Mouse (Mus musculus) frontal cortex, adult (tissue): ENCODE results near the gene Klk1b3.
"Not testable (repeated sequence)": the region's sequence is repeated elsewhere in the genome, so short reads cannot be mapped to it uniquely, and the experiment has no call there.

ENCODE experiments used
- ATAC-seq: cut with Nextera tagmentation; 2 replicates; pipeline ENCODE4 v1.9.2; 2017; ENCODE audit warnings: mild to moderate bottlenecking, moderate library complexity, mixed read lengths; ENCODE audit not compliant: low TSS enrichment

Klk1b3 gene

GRCm38 (mm10) chr7:44197891-44198290 lies at the start of gene Klk1b3:
TSS of gene Klk1b3 (plus strand) at chr7:44198191.
- ATAC-seq: no peak

- no peak for ATAC-seq
Observed at GRCm38 (mm10) chr7:44179299-44180045, 18.5 kb upstream of the Klk1b3 start.

DNA sequence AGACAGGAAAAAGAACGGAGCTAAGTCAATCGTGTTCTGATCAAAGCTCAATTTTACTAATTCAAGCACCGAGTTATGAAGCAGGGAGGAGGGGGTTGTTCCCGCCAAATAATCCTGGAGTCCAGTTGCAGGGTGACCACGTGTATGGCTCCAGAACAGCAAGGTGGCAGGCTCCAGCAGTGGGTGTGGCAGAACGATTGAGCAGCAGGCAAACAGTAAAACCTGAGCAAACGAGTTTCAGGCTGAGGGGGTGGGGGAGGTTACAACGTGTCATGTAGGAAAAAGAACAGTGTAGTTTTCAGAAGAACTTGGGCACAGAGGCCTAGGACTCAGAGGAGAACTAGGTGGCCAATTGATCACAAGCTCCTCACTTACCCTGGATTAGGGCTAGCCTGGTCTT lies 11.5 kb upstream of the Klk1b3 start:
- ATAC-seq: not testable (repeated sequence)

- ATAC-seq: not testable (repeated sequence)
Observed at GRCm38 (mm10) chr7:44187936-44188335, 10.1 kb upstream of the Klk1b3 start, which contains the start of gene Klk1b24. TSS of gene Klk1b24 (plus strand) at chr7:44188236.

DNA sequence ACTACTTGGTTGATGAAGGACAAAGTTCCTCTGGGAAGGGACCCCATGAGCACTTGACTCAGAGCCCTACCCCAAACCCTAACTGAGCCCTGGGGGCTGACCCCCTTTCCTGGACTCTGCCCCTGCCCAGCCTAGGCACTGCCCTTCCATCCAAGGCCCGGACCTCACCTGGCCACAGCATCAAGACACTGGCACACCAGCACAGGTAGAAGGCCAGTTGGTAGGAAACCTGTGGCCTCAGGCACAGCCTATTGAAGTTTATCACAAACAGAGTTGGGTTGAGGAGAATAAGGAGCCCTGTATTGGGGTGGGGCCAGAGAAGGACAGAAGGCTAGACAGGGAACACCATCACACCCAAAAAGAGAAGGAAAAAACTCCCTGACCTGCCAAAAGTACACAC lies 4.5 kb upstream of the Klk1b3 start:
- not testable (repeated sequence) for ATAC-seq

DNA sequence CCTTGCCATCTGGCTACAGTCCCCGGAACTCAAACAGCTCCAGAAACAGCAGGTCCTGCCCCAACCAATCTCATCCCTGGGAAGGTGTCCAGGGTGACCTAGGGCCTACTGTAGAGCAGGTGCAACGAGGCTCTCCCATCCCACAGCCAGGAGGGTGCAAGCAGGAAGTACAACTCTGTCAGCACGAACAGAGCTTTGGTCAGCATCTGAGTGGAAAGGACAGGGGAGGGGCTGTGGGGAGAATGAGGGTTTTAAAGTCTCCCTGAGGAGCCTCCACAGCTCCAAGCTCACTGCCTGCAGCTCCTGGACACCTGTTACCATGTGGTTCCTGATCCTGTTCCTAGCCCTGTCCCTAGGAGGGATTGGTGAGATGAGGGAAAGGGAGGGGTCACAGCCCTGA lies 9.1 kb downstream of the Klk1b3 start, which contains the start of gene Klk1b4:
TSS of gene Klk1b4 (plus strand) at position 301 of the 400 bp plus-strand sequence.
- not testable (repeated sequence) for ATAC-seq

DNA sequence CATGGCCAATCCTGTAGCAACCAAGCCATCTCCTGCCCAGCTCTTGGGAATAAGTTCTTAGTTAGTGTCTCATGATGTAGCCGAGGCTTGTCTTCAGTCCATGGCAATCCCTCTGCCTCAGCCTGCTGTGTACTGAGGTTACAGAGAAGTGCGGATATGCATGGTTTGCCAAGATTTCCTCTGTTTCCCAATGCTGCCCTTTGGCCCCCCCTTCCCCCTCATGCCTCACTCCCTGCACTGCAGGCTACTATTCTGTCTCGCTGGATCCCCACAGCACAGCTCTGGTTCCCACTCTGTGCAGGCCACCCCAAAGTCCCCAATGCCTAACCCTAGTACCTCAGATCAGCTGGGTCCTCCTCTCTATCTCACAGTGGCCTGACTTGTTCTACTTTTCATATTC lies 10.3 kb downstream of the Klk1b3 start:
- no peak for ATAC-seq

GRCm38 (mm10) chr7:44215645-44216044 lies 17.7 kb downstream of the Klk1b3 start, which contains the start of gene Klk1b5:
TSS of gene Klk1b5 (plus strand) at chr7:44215945.
- no peak for ATAC-seq

DNA sequence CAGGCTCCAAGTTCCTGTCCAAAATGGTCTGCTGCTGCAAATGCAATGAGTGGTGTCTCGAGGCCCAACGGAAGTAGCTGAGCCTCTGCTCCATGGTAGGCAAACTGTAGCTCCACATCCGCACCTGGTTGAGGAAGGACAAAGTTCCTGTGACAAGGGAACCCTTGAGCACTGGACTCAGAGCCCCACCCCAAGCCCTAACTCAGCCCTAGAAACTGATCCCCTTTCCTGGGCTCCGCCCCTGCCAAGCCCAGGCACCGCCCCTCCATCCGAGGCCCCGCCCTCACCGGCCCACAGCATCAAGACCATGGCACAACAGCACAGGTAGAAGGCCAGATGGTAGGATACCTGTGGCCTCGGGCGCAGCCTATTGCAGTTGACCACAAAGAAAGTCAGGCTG lies 23.6 kb downstream of the Klk1b3 start:
- ATAC-seq: not testable (repeated sequence)

DNA sequence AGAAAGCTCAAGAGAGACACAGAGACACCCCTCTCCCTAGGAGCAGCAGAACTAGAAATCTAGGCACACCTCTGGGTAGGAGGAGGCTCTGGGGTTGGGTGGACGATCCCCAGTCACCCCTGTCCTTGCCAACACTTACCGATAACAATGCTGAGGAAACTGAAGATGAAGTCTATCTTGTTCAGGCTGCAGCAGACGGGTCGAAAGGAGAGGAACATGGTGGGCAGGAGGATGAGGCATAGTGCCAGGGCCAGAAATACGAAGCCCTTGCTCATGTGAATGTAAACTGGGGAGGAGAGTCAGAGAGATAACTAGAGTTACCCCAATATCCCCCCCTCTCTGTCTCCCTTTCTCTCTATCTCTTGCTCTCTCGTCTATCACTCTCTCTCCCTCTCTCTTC lies 24.3 kb downstream of the Klk1b3 start:
- ATAC-seq: not testable (repeated sequence)

- ATAC-seq: no peak
Observed at GRCm38 (mm10) chr7:44225076-44225475, 27.1 kb downstream of the Klk1b3 start, which contains the start of gene Klk1. TSS of gene Klk1 (plus strand) at chr7:44225360.

DNA sequence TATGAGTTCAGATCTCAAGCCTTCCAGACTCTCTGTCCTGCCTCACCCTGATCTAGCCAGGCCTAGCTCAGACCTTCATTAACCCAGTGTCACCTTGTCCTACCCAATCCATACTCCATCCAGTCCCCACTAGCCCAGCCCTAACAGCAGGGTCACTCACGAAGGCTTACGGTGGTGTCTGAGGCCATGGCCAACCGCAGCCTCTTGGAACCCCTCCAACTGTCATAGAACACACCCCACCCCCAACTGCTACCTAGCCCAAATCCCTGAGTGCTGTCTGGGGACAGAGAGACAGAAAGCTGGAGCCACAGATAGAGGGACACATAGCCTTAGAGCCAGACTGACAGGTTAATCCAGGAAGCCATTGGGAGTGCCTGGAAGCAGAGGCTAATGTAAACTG lies 37.9 kb downstream of the Klk1b3 start, which contains the start of gene Gm36864:
TSS of gene Gm36864 (plus strand) at position 269 of the 400 bp plus-strand sequence.
- no peak for ATAC-seq

DNA sequence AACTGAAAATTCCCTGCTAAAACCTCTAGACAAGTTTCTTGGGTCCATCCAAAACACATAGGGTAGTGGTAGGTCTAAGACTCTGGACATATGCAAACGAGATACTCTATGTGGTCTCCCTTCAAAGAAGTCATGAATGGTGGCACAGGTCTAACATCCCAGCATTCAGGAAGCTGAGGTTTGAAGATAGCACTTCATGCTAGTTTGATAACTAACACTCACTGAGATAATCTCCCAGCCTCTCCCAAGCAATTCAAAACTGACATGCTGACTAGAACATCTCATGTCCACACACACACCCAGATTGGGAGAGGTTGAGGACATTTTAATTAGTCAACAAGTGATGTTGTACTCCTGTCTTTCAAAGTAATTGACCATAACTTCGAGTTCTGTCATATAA lies 41.9 kb downstream of the Klk1b3 start:
- no peak for ATAC-seq

DNA sequence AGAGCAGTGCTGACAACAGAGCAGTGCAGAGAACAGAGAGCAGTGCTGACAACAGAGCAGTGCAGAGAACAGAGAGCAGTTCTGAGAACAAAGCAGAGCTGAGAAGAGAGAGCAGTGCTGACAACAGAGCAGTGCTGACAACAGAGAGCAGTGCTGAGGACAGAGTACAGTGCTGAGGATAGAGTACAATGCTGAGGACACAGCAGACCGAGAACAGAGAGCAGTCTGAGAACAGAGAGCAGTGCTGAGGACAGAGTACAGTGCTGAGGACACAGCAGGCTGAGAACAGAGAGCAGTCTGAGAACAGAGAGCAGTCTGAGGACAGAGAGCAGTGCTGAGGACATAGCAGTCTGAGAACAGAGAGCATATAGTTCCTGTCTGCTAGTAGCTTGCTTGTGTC lies 42.7 kb downstream of the Klk1b3 start:
- peak; percentile 23; the same call in 1 of the 2 replicates for ATAC-seq

DNA sequence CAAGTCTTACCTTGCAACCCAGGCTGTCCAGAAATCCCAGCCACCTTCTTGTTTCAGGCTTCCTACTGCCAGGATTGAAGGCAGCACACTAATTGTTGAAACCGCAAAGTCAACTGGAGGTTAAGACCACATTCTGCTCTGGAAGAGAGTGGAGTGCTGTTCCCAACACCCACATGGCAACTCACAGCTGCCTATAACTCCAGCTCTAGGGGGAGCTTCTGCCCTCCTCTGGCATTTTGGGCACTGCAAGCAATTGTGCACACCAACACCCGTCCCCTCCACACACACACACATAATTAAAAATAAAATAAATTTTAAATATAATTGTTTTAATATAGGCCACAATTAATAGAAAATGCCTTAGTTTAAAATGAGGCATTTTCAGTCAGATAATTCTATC lies 43.2 kb downstream of the Klk1b3 start:
- ATAC-seq: peak; percentile 68; the same call in 1 of the 2 replicates

- no peak for ATAC-seq
Observed at GRCm38 (mm10) chr7:44244080-44244479, 46.1 kb downstream of the Klk1b3 start.

- ATAC-seq: peak; percentile 87
Observed at GRCm38 (mm10) chr7:44246055-44246983, 48.3 kb downstream of the Klk1b3 start, which contains the start of the genes 1700028J19Rik and 2410002F23Rik. TSS of gene 1700028J19Rik (minus strand) at chr7:44246695. TSS of gene 2410002F23Rik (plus strand) at chr7:44246722.

DNA sequence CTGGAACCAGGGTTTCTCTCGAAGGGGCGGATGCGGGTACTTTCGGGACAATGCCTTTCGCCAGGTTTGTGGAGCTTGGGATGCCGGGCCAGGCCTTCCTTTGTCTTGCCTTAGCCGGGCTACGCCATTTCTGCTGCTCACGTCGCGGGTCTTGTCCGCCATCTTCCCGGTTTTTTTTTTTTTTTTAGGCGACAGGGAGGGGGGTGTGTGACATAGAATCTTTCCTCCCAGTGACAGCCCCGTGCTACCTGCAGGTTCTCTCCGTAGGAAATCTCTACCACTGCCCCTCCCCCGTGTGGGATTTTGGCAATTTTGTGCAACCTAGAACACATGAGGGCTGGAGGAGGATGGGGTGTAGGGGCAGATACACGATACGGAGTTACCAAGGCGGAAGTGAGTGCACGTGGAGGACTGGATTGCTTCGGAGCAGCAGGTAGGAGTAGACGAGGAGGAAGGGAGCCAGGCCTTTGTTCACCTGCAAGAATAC lies 49.0 kb downstream of the Klk1b3 start:
- peak; percentile 29; the same call in 1 of the 2 replicates for ATAC-seq

- ATAC-seq: no peak
Observed at GRCm38 (mm10) chr7:44247971-44248370, 50.0 kb downstream of the Klk1b3 start.

DNA sequence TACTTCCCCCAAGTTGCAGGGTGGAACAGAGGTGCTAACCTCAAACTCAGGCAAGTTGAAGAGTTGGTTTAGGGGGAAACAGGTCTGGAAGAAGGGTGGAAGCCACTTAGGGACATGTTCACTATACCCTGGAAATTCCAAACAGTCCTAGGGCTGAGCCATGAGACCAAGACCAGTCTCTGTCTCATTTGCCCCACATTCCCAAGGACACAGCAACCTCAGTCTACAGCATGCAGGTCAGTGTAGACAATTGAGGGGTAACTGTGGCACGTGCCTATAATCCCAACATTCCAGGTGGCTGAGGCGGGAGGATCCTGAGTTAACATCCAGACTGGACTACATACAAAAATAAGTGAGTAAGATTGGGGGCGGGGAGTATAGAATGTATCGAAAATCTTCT lies 51.3 kb downstream of the Klk1b3 start:
- no peak for ATAC-seq

DNA sequence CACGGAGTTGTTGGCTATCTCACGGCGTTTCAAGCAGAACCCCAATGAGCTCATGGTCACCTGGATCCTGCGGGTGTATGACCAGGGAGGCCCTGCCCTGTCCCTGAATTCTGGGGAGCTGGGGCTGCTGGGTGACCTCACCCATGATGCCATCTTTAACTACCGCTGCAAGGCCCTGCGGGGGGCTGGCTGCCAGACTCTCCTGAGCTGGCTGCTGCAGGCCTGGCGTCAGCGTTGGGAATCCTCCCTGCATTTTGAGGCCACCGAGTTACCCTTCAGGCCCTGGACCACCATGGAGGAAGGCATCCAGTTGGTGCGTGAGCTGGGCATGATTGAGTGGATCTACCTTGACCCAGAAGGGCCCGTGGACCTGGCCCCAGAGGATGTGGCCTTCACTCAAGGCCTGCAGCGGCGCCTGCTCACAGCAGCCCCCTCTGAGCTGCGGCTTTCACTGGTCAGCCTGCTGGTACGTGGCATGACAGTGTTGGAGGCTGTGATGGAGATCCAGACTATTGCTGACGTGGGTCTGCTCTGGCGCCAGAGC lies 52.8 kb downstream of the Klk1b3 start:
- ATAC-seq: not testable (repeated sequence)
